Mouse (Mus musculus) forebrain, embryonic 11.5 days (tissue): ENCODE data around the gene Alx3. TPM values are rescaled to one million over a fixed set of nuclear protein-coding genes. Genes with fewer than 3 reads are reported as not detected.

ENCODE experiments used
- ATAC-seq: fragments of 200-750 bp; cut with Nextera tagmentation; replicated peaks from 2 replicates; pipeline ENCODE4 v1.8.0; 2017; ENCODE audit warnings: moderate TSS enrichment; ENCODE audit not compliant: low FRiP score
- DNase-seq: peaks from one replicate; pipeline ENCODE4 v3.0.0-alpha.2; 2017; ENCODE audit warnings: low spot score
- H3K27ac ChIP-seq: fragments of 300-500 bp; sonication (generic); 2 replicates; pipeline ENCODE4 v1.5.1; 2014; ENCODE audit warnings: low read depth, low read length
- H3K27me3 ChIP-seq: fragments of 300-500 bp; sonication (generic); 2 replicates; pipeline ENCODE4 v1.6.1; 2014; ENCODE audit warnings: mild to moderate bottlenecking, low read length, mixed read lengths; ENCODE audit not compliant: control insufficient read depth, insufficient read depth
- H3K36me3 ChIP-seq: fragments of 300-500 bp; sonication (generic); 2 replicates; pipeline ENCODE4 v1.6.1; 2014; ENCODE audit warnings: mild to moderate bottlenecking, low read length, moderate library complexity, mixed read lengths; ENCODE audit not compliant: control insufficient read depth, insufficient read depth
- H3K4me1 ChIP-seq: fragments of 300-500 bp; sonication (generic); replicated peaks from 2 replicates; pipeline ENCODE4 v1.6.1; 2014; ENCODE audit warnings: low read length, mixed read lengths; ENCODE audit not compliant: control insufficient read depth, insufficient read depth
- H3K4me2 ChIP-seq: fragments of 300-500 bp; sonication (generic); 2 replicates; pipeline ENCODE4 v1.6.1; 2014; ENCODE audit warnings: low read depth, mild to moderate bottlenecking, low read length, moderate library complexity, mixed read lengths; ENCODE audit not compliant: severe bottlenecking
- H3K4me3 ChIP-seq: fragments of 300-500 bp; sonication (generic); 2 replicates; pipeline ENCODE4 v1.5.1; 2014; ENCODE audit warnings: low read depth, low read length
- H3K9ac ChIP-seq: fragments of 300-500 bp; sonication (generic); 2 replicates; pipeline ENCODE4 v1.6.1; 2014; ENCODE audit warnings: low read length
- H3K9me3 ChIP-seq: fragments of 300-500 bp; sonication (generic); 2 replicates; pipeline ENCODE4 v1.6.1; 2016; ENCODE audit warnings: low read length, mixed read lengths; ENCODE audit not compliant: control insufficient read depth
- WGBS: fragments of 180-500 bp; shearing (Covaris S2); extraction: QIAGEN DNeasy Blood & Tissue Kit; methylation state at CpG from one replicate; pipeline ENCODE4 v1.1.7; 2014; 5-methylcytosine and 5-hydroxymethylcytosine counted together
- polyA plus RNA-seq: library from polyadenylated mRNA; unstranded; fragments of >200 nt; fragmentation: Nextera tagmentation; extraction: Ambion mirVana; gene quantifications from 2 replicates; pipeline ENCODE4 v1.2.1, GENCODE M21; 2014

Alx3 gene
- polyA plus RNA-seq, 1 experiment from 2014 or later, result 16.9 TPM

- Histone ChIP-seq H3K27ac (no peak overlapping the region), H3K4me3 (no peak overlapping the region), H3K4me2 (no peak overlapping the region), H3K9ac (no peak overlapping the region), H3K27me3 (no peaks in the 10 kb centered on the region), H3K4me1 (no peaks in the 10 kb centered on the region), H3K36me3 (no peaks in the 10 kb centered on the region), H3K9me3 (no peaks in the 10 kb centered on the region)
- ATAC-seq, result no peak
- WGBS, result 73% methylated on average over 2 of the region's 2 CpGs
- no peak for DNase-seq
Measured at GRCm38 (mm10) chr3:107562104-107562503, 32.7 kb upstream of the Alx3 start.

GRCm38 (mm10) chr3:107562591-107562990 is 32.2 kb upstream of the Alx3 start:
- ATAC-seq (no peak), DNase-seq (no peak)
- H3K4me1 ChIP-seq, result no peaks in the 10 kb centered on the region
- no peak overlapping the region for H3K9ac ChIP-seq
- no peak overlapping the region for H3K4me2 ChIP-seq
- H3K36me3 ChIP-seq, result no peaks in the 10 kb centered on the region
- H3K9me3 ChIP-seq, result no peaks in the 10 kb centered on the region
- no peak overlapping the region for H3K27ac ChIP-seq
- 92% methylated on average over 4 of the region's 4 CpGs for WGBS
- no peaks in the 10 kb centered on the region for H3K27me3 ChIP-seq
- no peak overlapping the region for H3K4me3 ChIP-seq

GRCm38 (mm10) chr3:107563880-107564279 is 31.0 kb upstream of the Alx3 start:
- H3K27me3 ChIP-seq, result no peaks in the 10 kb centered on the region
- no peaks in the 10 kb centered on the region for H3K36me3 ChIP-seq
- H3K9me3 ChIP-seq, result no peaks in the 10 kb centered on the region
- H3K4me1 ChIP-seq, result no peaks in the 10 kb centered on the region
- H3K9ac ChIP-seq, result no peak overlapping the region
- H3K4me2 ChIP-seq, result no peak overlapping the region
- no peak overlapping the region for H3K4me3 ChIP-seq
- DNase-seq (no peak), ATAC-seq (no peak)
- no peak overlapping the region for H3K27ac ChIP-seq
- 50% methylated on average over 4 of the region's 4 CpGs for WGBS

- no peak overlapping the region for H3K4me2 ChIP-seq
- WGBS, result 53% methylated on average over 3 of the region's 3 CpGs
- no peaks in the 10 kb centered on the region for H3K9me3 ChIP-seq
- H3K27ac ChIP-seq, result no peak overlapping the region
- no peaks in the 10 kb centered on the region for H3K27me3 ChIP-seq
- no peaks in the 10 kb centered on the region for H3K4me1 ChIP-seq
- no peak overlapping the region for H3K4me3 ChIP-seq
- ATAC-seq (no peak), DNase-seq (no peak)
- H3K36me3 ChIP-seq, result no peaks in the 10 kb centered on the region
- H3K9ac ChIP-seq, result no peak overlapping the region
Measured at GRCm38 (mm10) chr3:107565331-107565730, 29.5 kb upstream of the Alx3 start.

GRCm38 (mm10) chr3:107567766-107568165 is 27.1 kb upstream of the Alx3 start:
- H3K27ac ChIP-seq, result no peak overlapping the region
- no peaks in the 10 kb centered on the region for H3K4me1 ChIP-seq
- peak; percentile 6 for DNase-seq
- no peak for ATAC-seq
- H3K36me3 ChIP-seq, result no peaks in the 10 kb centered on the region
- H3K27me3 ChIP-seq, result no peaks in the 10 kb centered on the region
- H3K9ac ChIP-seq, result no peak overlapping the region
- no peak overlapping the region for H3K4me3 ChIP-seq
- WGBS, result 85% methylated on average over 7 of the region's 7 CpGs
- no peaks in the 10 kb centered on the region for H3K9me3 ChIP-seq
- no peak overlapping the region for H3K4me2 ChIP-seq

- H3K9me3 ChIP-seq, result no peaks in the 10 kb centered on the region
- DNase-seq (no peak), ATAC-seq (no peak)
- H3K9ac ChIP-seq, result no peak overlapping the region
- no peak overlapping the region for H3K4me3 ChIP-seq
- H3K36me3 ChIP-seq, result no peaks in the 10 kb centered on the region
- no peaks in the 10 kb centered on the region for H3K27me3 ChIP-seq
- no peak overlapping the region for H3K4me2 ChIP-seq
- H3K27ac ChIP-seq, result no peak overlapping the region
- WGBS, result 88% methylated on average over 4 of the region's 4 CpGs
- no peaks in the 10 kb centered on the region for H3K4me1 ChIP-seq
Measured at GRCm38 (mm10) chr3:107568721-107569120, 26.1 kb upstream of the Alx3 start.

GRCm38 (mm10) chr3:107571205-107571604 is 23.6 kb upstream of the Alx3 start:
- no peak for ATAC-seq
- WGBS, result 63% methylated on average over 2 of the region's 2 CpGs
- no peak for DNase-seq

GRCm38 (mm10) chr3:107576807-107577206 is 18.0 kb upstream of the Alx3 start:
- Histone ChIP-seq H3K4me1 (0 out of 2 replicates have a peak, but pooled peaks cover 2% of the 10 kb centered on the region), H3K27me3 (peaks cover 22% of the 10 kb centered on the region), H3K4me3 (no peak overlapping the region), H3K9me3 (no peaks in the 10 kb centered on the region), H3K27ac (no peak overlapping the region), H3K9ac (no peak overlapping the region), H3K4me2 (no peak overlapping the region), H3K36me3 (no peaks in the 10 kb centered on the region)
- ATAC-seq, result no peak
- no peak for DNase-seq
- 85% methylated on average over 3 of the region's 3 CpGs for WGBS

More at GRCm38 (mm10) chr3:107571205-107571604, 23.6 kb upstream of the Alx3 start:
- Histone ChIP-seq H3K27me3 (no peaks in the 10 kb centered on the region), H3K4me2 (no peak overlapping the region), H3K4me3 (no peak overlapping the region), H3K36me3 (no peaks in the 10 kb centered on the region), H3K9me3 (no peaks in the 10 kb centered on the region), H3K4me1 (no peaks in the 10 kb centered on the region), H3K27ac (no peak overlapping the region), H3K9ac (no peak overlapping the region)

GRCm38 (mm10) chr3:107577810-107578390 is 16.9 kb upstream of the Alx3 start:
- Histone ChIP-seq H3K4me1 (0 out of 2 replicates have a peak, but pooled peaks cover 2% of the 10 kb centered on the region), H3K27me3 (peaks cover 33% of the 10 kb centered on the region)
- peak; percentile 45 for DNase-seq

More at GRCm38 (mm10) chr3:107577810-107578390, 16.9 kb upstream of the Alx3 start:
- H3K36me3 ChIP-seq, result no peaks in the 10 kb centered on the region
- no peak overlapping the region for H3K27ac ChIP-seq
- no peak overlapping the region for H3K9ac ChIP-seq
- H3K9me3 ChIP-seq, result no peaks in the 10 kb centered on the region
- ATAC-seq, result no peak
- H3K4me2 ChIP-seq, result no peak overlapping the region
- 36% methylated on average over 3 of the region's 3 CpGs for WGBS
- no peak overlapping the region for H3K4me3 ChIP-seq
